Mouse (Mus musculus): ENCODE results near the gene S100a14. TPM values are rescaled to one million over a fixed set of nuclear protein-coding genes. Genes with fewer than 3 reads are reported as not detected.

Gene S100a14
- total RNA-seq, 2 experiments from 2014 or later = not detected

Other genes with a start within 250 kb of the S100a14 start
- 65.5 and 68.0 TPM in 2 replicates for gene Gatad2b, start 233.7 kb upstream of the S100a14 start, total RNA-seq (2014; fragmentation: Nextera tagmentation)
- gene Gatad2b, start 233.7 kb upstream of the S100a14 start, total RNA-seq (2017) = 23.8 and 28.5 TPM in 2 replicates
- gene Slc27a3, start 136.9 kb upstream of the S100a14 start, total RNA-seq (2014; fragmentation: Nextera tagmentation) = 1.7 and 7.3 TPM in 2 replicates
- 0.28 and 0.72 TPM in 2 replicates for gene Slc27a3, start 136.9 kb upstream of the S100a14 start, total RNA-seq (2017)
- gene Ints3, start 93.2 kb upstream of the S100a14 start, total RNA-seq (2014; fragmentation: Nextera tagmentation) = 39.0 and 39.3 TPM in 2 replicates
- 16.4 and 23.2 TPM in 2 replicates for gene Ints3, start 93.2 kb upstream of the S100a14 start, total RNA-seq (2017)
- gene Npr1, start 61.0 kb upstream of the S100a14 start, total RNA-seq (2014; fragmentation: Nextera tagmentation) = 0.22 TPM in 1 of 2 replicates, not detected in the other
- gene Npr1, start 61.0 kb upstream of the S100a14 start, total RNA-seq (2017) = not detected in 2 replicates
- 113 and 117 TPM in 2 replicates for gene Ilf2, start 50.7 kb upstream of the S100a14 start, total RNA-seq (2014; fragmentation: Nextera tagmentation)
- gene Ilf2, start 50.7 kb upstream of the S100a14 start, total RNA-seq (2017) = 236 and 240 TPM in 2 replicates
- 37.0 and 38.1 TPM in 2 replicates for gene Snapin, start 35.8 kb upstream of the S100a14 start, total RNA-seq (2014; fragmentation: Nextera tagmentation)
- 19.5 and 48.6 TPM in 2 replicates for gene Snapin, start 35.8 kb upstream of the S100a14 start, total RNA-seq (2017)
- 122 and 154 TPM in 2 replicates for gene Chtop, start 17.4 kb upstream of the S100a14 start, total RNA-seq (2014; fragmentation: Nextera tagmentation)
- gene Chtop, start 17.4 kb upstream of the S100a14 start, total RNA-seq (2017) = 118 and 119 TPM in 2 replicates
- 27.2 and 33.2 TPM in 2 replicates for gene S100a1, start 12.5 kb upstream of the S100a14 start, total RNA-seq (2014; fragmentation: Nextera tagmentation)
- 55.0 and 57.4 TPM in 2 replicates for gene S100a1, start 12.5 kb upstream of the S100a14 start, total RNA-seq (2017)
- gene S100a13, start 12.4 kb upstream of the S100a14 start, total RNA-seq (2014; fragmentation: Nextera tagmentation) = 14.8 and 33.6 TPM in 2 replicates
- 36.2 and 58.0 TPM in 2 replicates for gene S100a13, start 12.4 kb upstream of the S100a14 start, total RNA-seq (2017)
- gene S100a16, start 10.4 kb downstream of the S100a14 start, total RNA-seq (2014; fragmentation: Nextera tagmentation) = not detected in 2 replicates
- not detected in 2 replicates for gene S100a16, start 10.4 kb downstream of the S100a14 start, total RNA-seq (2017)
- not detected in 2 replicates for gene S100a3, start 33.7 kb downstream of the S100a14 start, total RNA-seq (2014; fragmentation: Nextera tagmentation)
- gene S100a3, start 33.7 kb downstream of the S100a14 start, total RNA-seq (2017) = not detected in 2 replicates
- not detected in 2 replicates for gene S100a2, start 63.4 kb downstream of the S100a14 start, total RNA-seq (2014; fragmentation: Nextera tagmentation)
- not detected in 2 replicates for gene S100a2, start 63.4 kb downstream of the S100a14 start, total RNA-seq (2017)
- gene Gm42674, start 75.0 kb downstream of the S100a14 start, total RNA-seq (2014; fragmentation: Nextera tagmentation) = not detected in 2 replicates
- not detected in 2 replicates for gene Gm42674, start 75.0 kb downstream of the S100a14 start, total RNA-seq (2017)
- 3.8 TPM in 1 of 2 replicates, not detected in the other for gene S100a4, start 76.9 kb downstream of the S100a14 start, total RNA-seq (2014; fragmentation: Nextera tagmentation)
- 6.7 and 23.6 TPM in 2 replicates for gene S100a4, start 76.9 kb downstream of the S100a14 start, total RNA-seq (2017)
- not detected in 2 replicates for gene S100a5, start 81.7 kb downstream of the S100a14 start, total RNA-seq (2014; fragmentation: Nextera tagmentation)
- not detected in 2 replicates for gene S100a5, start 81.7 kb downstream of the S100a14 start, total RNA-seq (2017)
- gene S100a6, start 86.0 kb downstream of the S100a14 start, total RNA-seq (2014; fragmentation: Nextera tagmentation) = 2.0 and 21.9 TPM in 2 replicates
- gene S100a6, start 86.0 kb downstream of the S100a14 start, total RNA-seq (2017) = 0.94 TPM in 1 of 2 replicates, not detected in the other
- not detected in 2 replicates for gene S100a7a, start 127.2 kb downstream of the S100a14 start, total RNA-seq (2014; fragmentation: Nextera tagmentation)
- not detected in 2 replicates for gene S100a7a, start 127.2 kb downstream of the S100a14 start, total RNA-seq (2017)
- gene S100a8, start 142.1 kb downstream of the S100a14 start, total RNA-seq (2014; fragmentation: Nextera tagmentation) = 8.8 and 1,388 TPM in 2 replicates
- gene S100a8, start 142.1 kb downstream of the S100a14 start, total RNA-seq (2017) = 75.2 and 207 TPM in 2 replicates
- gene S100a9, start 168.9 kb downstream of the S100a14 start, total RNA-seq (2014; fragmentation: Nextera tagmentation) = 1.1 and 1,636 TPM in 2 replicates
- gene S100a9, start 168.9 kb downstream of the S100a14 start, total RNA-seq (2017) = 59.5 and 143 TPM in 2 replicates
- not detected in 2 replicates for gene Pglyrp4, start 200.1 kb downstream of the S100a14 start, total RNA-seq (2014; fragmentation: Nextera tagmentation)
- gene Pglyrp4, start 200.1 kb downstream of the S100a14 start, total RNA-seq (2017) = not detected in 2 replicates

All from megakaryocyte-erythroid progenitor cell, adult 5-6 weeks (primary cell).